Mouse (Mus musculus): ENCODE measurements at regions not wholly inside any gene's neighbourhood (a gene's known extent, or its start where the extent isn't known, plus 50 kb on each side); places are given as distances from the start of the nearest gene placed in this dataset.

DNA sequence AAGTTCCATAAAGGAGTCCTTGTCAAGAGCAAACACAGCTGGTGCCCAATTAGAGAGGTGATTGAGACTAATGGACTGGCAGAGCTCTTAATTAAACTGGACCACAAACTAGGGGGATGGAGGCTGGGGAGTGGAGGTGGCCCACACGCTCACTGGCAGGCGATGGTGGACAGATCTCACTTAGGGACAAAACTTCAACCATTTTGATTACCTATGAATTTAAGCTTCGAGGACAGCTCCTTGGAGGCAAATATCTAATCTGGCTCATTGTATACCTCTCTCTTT is 133.8 kb upstream of the Jun start:
- DNase-seq, result no peak

DNA sequence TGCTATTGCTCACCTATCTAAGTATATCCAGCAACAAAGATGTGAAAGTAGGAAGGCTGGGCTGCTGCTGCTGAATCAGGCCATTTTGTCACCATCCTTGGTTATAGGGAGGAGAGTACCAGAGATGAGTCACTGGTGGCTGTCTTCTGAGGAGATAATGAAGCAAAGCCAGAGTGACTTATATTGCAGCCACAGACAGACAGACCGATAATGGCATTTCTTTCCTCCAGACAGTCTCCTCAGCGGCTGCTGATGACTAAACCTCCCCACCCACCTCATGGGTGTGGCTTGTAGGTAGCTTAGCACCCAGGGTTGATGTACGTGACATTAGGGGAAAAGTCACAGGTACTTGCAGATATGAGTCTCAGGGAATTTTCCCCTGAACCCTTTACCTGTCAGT is 136.1 kb upstream of the Jun start:
- no peak for DNase-seq

DNA sequence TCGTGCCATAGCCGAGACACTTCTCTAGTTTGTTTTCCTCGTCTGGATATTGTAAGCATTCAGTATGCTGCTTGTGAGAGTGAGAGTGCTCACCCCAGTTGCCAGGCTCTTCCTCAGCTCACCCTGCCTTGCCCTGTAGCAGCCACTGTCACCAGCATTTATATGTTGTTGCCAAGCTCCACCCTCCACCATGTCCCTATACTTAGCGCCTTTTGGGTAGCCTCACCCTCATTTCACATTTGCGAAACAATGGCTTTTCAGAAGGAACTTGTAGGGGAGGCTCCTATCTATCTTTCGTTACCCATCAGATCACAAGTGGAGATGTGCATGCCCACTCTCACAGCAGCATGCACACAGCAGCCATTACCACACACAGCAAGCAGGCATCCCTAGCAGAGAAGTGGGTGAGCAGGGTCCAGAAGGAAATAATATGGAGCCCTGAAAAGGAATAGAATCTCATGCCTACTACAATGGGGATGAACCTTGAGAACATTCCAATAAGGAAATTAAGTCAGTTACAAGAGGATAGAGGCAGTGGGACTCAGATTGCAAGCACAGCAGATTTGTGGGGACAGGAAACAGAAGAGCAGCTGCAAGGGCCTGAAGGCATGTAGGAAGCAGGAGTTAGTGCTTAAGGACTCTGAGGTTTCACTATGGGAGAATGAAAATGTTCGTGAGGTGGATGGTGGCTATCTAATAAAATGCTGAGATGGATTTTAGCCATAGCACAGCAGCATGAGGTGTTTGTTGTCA is 139.8 kb upstream of the Jun start:
- no peak for DNase-seq

DNA sequence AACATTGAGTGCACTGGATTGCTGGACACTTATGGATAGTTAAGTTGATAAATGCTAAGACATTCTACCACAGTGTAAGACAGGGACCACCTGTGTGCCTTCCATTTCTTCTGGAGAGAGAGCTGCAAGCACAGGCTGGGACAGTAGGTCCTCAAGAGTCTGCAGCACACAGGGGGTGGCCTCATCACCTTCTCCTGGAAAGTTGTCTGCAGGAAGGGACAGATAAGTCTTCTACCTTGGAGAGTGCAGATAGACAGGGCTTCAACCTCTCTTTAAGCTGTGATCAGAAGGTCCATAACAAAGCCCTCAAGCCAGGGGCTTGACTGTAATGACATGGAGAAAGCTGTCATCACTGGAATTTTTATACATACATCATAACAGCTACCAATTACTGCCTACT is 140.5 kb upstream of the Jun start:
- no peak for DNase-seq

DNA sequence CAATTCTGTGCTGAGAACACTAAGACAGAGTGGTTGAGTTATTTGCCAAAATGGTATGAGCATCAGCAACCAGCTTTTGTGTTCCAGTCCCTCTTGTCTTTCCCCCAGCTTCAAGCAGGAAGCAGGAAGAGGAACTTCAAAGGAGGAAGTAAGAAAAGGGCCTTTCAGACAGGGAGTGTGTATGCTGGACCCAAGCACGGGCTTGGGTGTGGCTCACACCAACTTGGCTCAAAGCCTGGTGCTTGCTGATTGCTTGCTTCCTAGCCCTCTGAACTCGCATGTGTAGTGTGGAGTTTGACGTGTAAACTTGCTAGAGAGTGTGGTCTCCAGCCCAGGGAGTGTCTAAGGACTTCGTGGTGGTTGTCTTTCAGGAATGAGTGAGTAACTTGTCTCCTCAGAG is 141.0 kb upstream of the Jun start:
- DNase-seq, result peak; percentile 81 to 87

DNA sequence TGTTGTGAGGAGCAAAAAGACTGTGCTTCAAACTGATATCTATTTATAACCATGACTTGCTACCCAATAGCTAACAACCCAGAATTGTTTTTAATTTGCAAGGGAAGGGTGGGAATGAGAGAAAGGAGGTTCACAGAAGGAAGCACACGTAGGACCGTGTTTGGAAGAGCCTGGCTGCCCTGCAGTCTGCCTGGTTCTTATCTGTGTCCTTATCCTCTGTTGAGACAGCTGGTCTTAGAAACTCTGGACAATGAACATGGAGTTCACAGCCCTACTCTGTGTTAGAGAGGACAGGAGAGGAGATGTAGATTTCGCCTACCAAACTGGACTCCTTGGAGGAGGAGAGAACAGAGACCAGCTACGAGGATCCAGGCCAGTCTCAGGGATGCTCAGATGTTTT is 141.5 kb upstream of the Jun start:
- no peak for DNase-seq

DNA sequence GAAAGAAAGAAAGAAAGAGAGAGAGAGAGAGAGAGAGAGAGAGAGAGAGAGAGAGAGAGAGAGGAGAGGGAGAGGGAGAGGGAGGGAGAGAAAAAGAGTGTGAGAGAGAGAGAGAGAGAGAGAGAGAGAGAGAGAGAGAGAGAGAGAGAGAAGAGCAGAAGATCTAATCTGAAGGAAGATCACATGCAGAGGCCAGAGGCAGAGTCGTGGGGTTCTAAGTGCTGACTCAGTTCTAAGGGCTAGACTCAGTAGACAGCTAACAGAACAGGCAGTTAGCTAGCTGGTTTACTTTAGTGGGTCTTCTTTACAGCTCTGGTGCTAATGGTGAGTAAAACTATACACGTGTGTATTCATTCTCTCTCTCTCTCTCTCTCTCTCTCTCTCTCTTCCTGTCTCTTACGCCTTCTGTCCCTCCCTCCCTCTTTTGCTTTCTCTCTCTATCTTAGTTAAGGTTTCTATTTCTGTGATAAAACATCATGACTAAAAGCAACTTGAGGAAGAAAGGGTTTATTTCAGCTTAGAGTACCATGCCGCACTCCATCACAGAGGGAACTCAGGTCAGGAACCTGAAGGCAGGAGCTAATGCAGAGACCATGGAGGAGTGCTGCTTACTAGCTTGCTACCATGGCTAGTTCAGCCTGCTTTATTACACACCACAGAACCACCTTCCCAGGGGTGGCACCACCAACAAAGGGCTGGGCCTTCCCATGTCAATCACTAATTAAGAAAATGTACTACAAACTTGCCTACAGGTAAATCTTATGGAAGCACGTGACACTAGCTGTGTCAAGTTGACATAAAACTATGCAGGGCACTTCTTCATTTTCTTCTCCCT is 142.8 kb upstream of the Jun start:
- no peak for DNase-seq

DNA sequence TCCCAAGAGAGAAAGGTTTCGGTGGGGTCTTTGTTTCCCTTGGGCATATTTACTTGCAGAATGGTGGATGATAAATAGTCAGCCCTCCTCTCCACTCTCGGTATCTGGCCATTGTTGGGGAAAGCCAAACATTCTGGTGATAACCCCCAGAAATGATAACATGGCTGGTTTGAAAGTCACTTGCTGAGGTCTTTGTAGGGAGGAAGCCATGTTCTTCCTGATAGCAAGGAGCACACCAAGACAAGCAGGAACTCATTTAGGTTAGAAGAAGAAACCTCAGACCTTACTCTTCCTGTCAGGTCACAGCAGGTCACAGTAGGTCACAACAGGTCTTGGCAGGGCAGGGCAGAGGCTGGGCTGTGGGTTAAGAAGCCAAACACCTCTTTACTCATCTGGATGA is 144.1 kb upstream of the Jun start:
- DNase-seq, result no peak

DNA sequence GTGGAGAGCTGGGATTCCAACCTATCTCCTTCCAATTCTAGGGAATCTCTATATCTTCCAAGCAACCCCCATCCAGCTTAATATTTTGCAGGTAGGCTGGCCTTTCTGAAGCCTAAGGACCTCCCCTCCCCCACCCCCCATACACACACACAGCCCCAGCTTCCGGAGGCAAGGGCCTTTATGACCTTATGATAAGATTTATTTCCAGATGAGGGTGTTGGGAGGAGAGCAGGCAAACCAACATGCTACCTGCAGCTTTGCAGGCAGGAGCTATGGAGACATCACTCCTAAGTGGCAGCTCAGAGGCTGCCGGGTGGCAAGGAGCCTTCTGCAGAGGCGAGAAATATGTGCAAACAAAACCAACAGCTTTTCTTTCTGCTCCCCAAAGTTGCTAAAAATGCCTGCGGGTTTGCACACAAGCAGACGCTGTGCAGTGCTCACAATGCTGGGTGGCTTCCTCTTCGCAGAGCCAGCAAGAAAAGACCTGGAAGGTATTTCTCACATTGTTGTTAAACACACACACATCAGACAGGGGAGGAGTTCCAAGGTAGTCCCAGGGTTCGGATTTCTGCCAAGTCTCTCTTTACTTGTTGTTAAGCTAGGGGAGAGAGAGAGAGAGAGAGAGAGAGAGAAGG is 145.2 kb upstream of the Jun start:
- no peak for DNase-seq

DNA sequence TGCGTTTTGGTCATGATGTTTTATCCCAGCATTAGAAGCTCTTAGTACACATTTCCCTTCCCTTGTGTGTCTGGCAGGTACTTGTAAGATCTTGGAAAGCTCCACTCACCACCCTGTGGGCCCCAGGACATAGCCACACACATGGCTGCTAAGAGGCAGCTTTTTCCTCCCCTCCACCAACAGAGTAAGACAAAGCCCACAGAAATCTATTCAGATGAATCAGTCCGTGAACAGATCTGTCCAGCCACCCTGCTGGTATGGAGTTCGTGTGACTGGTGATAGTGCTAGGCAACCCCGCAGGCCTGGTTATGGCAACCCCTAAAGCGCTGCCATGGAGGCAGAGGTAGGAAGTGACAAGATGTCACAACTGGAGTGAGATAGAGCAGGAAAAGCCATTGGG is 147.4 kb upstream of the Jun start:
- DNase-seq, result no peak

DNA sequence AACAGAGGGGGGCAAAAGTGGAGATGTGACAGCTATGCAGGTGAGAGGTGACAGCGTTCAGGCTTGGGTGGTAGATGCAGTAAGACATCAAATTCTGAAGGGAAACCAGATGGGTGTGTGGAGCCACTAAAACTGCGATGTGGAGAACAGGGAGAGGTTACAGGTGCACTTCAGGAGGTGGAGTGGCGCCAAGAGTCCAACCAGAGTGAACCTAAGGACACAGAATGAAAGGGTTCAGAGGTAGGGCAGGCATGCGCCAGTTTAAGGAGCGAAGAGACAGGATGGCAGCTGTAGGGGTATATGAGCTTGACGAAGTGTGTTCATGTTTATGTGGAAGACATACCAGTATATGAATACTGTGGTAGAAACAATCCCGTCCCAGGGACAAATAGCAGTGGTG is 148.1 kb upstream of the Jun start:
- no peak for DNase-seq

DNA sequence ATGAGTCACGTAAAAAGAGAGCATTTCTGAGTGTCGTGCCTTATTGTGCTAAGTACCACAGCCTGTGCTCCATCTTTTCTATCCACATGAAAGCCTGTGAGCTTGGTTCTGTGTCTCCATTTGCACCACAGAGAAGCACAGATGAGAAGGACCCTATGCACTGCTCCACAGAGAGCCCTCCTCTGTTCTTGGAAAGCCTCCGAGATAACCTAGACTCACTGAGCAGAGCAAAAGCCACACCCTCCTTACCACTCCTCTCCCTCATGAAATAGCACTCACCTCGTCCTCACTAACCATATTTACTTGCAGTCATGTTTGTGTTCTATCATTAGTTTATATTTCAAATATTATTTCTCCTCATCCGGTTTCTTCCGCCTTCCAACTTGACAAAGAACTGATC is 150.5 kb upstream of the Jun start:
- DNase-seq, result no peak

DNA sequence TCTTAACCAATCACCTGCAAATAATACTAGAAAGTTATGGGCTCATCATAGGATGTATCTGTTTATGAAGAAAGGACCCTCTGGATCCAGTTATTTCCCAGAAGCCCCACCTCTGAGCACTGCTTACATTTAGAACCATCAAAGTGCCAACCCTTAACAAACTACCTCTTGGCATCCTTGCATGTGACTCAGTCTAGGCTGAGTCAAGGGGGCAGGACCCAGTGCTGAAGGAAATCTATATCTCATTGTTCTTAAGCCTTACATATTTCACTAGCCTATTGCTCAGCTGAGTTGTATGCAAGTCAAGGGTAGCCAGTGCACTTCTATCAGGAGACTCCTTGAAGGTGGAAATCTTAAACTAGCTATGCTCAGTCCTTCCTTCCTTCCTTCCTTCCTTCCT is 151.6 kb upstream of the Jun start:
- no peak for DNase-seq

DNA sequence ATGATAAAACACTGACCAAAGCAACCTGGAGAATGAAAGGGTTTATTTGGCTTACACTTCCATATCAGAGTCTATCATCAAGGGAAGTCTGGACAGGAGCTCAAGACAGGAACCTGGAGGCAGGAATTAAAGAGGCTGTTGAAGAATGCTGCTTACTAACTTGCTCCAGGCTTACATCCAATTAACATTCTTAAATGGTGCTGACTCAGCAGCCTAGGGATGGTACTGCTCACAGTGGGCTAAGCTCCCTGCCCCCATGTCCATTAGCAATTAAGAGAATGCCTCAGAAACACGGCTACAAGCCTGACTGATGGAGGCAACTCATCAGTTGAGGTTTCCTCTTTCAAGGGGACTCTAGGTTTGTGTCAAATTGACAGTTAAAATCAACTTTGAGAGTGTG is 153.3 kb upstream of the Jun start:
- DNase-seq, result no peak

DNA sequence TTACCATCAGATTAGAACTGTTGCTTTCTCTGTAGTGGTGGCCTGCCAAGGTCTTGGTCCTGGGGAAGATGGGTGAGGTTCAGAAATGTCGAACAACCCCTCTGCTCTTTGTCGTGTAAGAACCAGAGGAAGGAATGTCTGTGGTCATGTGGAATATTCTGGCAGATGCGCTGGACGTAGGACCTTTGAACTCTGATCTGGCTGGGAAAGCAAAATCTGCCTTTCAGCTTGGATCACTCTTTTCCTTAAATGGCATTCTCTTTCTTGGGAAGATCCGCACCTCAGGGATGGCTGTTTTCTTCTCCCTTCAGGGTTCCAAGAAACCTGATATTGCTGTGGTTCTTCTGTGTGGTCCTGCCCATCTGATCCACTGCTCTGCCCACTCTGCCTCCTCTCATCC is 155.8 kb upstream of the Jun start:
- no peak for DNase-seq

DNA sequence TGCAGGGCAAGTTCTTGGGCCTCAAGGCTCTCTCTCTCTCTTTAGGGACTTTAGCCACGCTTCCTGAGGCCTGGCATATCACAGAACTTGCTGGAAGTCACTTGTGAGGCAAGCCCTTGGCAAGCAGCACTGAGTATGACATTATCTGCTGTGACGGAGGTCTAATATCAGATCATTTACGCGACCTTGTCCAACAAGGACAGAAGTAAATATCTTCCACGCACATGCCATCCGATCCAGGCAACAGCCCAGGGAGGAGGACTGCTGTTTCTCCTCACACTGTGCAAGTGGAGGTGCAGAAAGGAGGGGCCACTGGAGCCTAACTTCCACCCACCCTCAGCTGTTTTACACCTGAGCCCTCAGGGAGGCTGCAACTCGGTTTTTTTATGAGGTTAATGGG is 156.8 kb upstream of the Jun start:
- no peak for DNase-seq

DNA sequence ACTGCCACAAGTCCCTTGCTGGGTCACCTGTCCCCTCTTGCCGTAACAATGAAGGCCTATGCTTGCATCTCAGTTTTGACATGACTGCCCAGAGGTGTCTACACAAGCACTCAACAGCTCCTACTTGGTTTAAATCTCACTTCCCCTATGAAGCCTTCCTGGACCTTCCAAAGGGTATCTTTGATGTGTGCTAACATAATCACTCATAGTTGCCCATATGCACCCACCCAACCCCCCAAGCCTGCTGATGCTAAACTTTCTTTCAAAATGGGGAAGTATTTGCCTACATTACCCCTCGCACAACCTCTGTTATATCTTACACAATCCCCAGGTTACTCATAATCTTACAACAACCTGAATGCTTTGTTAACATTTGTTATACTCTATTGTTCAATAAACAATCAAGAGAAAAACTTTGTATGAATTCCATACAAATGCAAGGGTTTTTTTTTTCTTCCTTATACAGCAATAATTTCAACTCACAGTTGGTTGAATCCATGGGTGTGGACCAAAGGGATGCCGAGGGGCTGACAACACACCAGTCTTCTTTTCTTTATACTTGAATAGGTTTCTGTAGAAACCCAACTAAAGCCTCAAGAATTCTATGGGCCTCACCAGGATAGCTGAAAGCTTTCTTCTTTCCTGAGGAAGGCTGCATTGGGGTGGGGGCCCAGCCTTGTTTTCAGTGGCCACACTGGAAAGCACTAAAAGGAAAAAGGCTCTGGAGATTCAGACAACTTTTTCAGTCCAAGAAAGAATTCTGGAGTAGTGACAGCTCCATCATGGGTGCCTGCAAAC is 157.5 kb upstream of the Jun start:
- DNase-seq, result no peak

DNA sequence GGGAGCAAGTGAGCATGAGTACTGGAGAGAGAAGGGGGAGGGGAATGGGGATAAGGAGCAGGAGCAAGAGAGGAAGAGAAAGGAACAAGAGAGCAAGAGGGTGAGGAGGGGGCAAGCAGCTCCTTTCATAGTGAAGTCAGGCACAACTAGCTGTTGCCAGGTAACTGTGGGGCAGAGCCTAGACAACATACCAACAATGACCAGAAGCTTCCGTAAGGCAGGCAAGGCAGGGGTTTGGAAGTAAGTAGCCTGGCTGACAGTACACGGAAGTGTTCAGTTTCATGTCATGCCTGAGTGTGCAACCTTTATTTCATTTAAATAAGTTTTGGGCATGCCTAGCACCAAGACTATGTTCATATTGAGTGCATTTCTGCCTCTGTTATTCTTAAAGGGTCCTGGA is 160.5 kb upstream of the Jun start:
- DNase-seq, result no peak

DNA sequence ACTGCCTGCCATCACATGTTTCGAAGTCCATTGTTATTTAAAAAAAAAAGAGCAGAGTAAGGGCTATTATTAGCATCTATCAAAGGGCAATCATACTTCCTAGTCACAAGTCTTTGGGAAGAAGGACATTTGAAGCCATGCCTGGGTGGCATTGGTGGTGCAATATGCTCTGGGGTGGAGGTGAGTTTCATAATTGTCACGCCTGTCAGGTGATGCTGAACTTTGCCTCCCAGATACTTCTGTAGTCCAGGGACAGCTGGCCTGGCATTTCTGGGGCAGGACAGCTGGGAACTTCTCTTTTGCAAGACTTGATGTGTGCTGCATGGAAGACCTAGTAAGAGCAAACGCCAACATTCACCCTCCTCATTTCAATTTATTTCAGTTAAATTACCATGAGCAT is 161.0 kb upstream of the Jun start:
- DNase-seq, result no peak

DNA sequence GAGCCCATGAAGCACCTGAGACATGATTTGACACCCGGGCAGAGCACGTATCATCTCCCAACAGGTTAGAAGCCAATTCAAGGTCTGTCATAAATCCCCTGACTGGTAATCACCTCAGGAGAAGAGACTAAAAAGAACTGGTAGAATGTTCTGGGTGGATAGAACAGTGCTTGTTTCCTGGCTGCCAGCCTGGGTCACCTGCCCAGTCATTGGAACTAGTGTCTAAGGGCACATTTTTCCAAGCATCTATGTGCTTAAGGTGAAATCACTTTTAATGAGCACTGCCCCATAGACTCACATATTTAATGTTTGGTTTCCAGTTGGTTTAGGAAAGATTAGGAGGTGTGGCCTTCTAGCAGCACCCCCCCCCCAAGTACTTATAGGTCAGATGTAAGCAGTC is 162.0 kb upstream of the Jun start:
- DNase-seq, result no peak

DNA sequence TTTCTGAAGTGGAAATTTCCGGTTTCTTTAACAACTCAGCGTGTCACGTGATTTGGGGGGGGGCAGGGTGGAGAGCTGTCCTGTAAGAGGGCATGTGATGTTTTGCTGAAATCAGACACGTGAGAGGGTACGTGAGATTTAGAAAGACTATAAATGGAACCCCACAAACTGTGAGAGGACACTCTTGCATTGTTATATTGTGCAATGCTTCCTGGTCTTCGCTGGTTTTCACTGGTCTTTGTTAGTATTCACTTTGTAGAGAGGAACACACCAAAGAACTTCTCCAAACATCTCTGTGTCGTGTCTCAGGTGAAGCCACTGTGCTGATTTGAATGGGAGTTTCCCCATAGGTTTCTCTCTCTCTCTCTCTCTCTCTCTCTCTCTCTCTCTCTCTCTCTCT is 163.2 kb upstream of the Jun start:
- DNase-seq, result peak in 1 of 2 experiments; percentile 29

DNA sequence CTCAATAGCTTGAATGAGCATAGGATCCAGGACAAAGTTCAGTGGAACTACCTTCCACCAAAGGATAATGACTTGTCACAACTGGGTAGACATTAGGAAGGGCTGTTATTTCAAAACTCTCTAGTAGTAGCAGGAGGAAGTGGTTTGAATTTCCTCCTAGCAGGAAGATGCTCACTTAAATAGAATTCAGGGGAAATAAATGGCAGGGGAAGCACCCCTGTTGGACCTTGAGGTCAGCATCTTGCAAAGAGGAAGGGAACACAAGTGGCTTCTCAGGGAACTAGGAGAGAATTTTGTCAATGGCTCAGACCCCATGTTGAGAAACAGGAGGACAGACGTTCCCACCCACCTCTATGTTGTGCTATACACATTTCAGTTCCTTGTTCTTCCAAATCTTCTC is 178.4 kb upstream of the Jun start:
- DNase-seq, result no peak

DNA sequence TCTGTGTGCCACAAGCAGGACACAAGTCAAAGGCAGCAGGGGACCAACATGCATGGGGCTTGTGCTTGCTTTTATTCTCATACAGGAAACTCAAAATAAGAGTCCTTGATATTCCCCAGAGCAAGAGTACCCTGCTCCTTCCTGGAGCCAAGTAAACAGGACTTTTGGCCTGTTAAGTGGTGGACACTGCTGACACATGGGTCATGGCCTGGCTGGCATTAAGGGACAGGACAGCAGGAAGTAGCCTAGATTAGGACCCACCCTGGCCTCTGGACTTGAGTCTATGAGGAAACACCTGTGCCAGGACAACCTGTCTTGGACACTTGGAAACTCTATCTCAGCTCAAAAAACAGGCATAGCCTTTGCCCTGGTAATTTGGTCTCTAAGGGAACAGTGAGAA is 181.0 kb upstream of the Jun start:
- DNase-seq, result no peak

All from lung, postnatal 4 days (tissue).